Mouse (Mus musculus) natural killer cell, adult 2 months (primary cell): ENCODE measurements at regions not wholly inside any gene's neighbourhood (a gene's known extent, or its start where the extent isn't known, plus 50 kb on each side); places are given as distances from the start of the nearest gene placed in this dataset.

Experiments
- DNase-seq, 2 experiments: peaks; one replicate each; pipeline ENCODE4 v3.0.0; 2022; ENCODE audit warnings: low spot score in 2 of 2

GRCm38 (mm10) chr4:131208637-131209036 lies 264.5 kb downstream of the Matn1 start:
- no peak for DNase-seq

- no peak for DNase-seq
These were observed 268.5 kb downstream of the Matn1 start for GRCm38 (mm10) chr4:131212711-131213110.

- DNase-seq = no peak
These were observed 271.5 kb downstream of the Matn1 start for GRCm38 (mm10) chr4:131215682-131216081.

GRCm38 (mm10) chr4:131216361-131216760 lies 272.2 kb downstream of the Matn1 start:
- DNase-seq = no peak

- DNase-seq = no peak
These were observed 272.9 kb downstream of the Matn1 start for GRCm38 (mm10) chr4:131217083-131217482.

- no peak for DNase-seq
These were observed 273.5 kb downstream of the Matn1 start for GRCm38 (mm10) chr4:131217571-131218155.

- DNase-seq = no peak
These were observed 276.8 kb downstream of the Matn1 start for GRCm38 (mm10) chr4:131220966-131221365.

- no peak for DNase-seq
These were observed 286.2 kb downstream of the Matn1 start for GRCm38 (mm10) chr4:131230361-131230760.

- no peak for DNase-seq
These were observed 292.4 kb downstream of the Matn1 start for GRCm38 (mm10) chr4:131236611-131237031.

GRCm38 (mm10) chr4:131238591-131238990 lies 294.4 kb downstream of the Matn1 start:
- no peak for DNase-seq

GRCm38 (mm10) chr4:131239132-131239531 lies 294.9 kb downstream of the Matn1 start:
- DNase-seq = no peak

GRCm38 (mm10) chr4:131240457-131240856 lies 296.3 kb downstream of the Matn1 start:
- DNase-seq = no peak

GRCm38 (mm10) chr4:131242250-131242649 lies 298.1 kb downstream of the Matn1 start:
- DNase-seq = no peak

GRCm38 (mm10) chr4:131243744-131244387 lies 299.7 kb downstream of the Matn1 start:
- DNase-seq = no peak

- DNase-seq = no peak
These were observed 308.6 kb downstream of the Matn1 start for GRCm38 (mm10) chr4:131252602-131253442.

GRCm38 (mm10) chr4:131253443-131253817 lies 309.2 kb downstream of the Matn1 start:
- no peak for DNase-seq

- no peak for DNase-seq
These were observed 310.1 kb downstream of the Matn1 start for GRCm38 (mm10) chr4:131254243-131254642.

- no peak for DNase-seq
These were observed 310.5 kb downstream of the Matn1 start for GRCm38 (mm10) chr4:131254691-131255090.

- DNase-seq = no peak
These were observed 317.1 kb downstream of the Matn1 start for GRCm38 (mm10) chr4:131261236-131261635.

- DNase-seq = no peak
These were observed 318.7 kb downstream of the Matn1 start for GRCm38 (mm10) chr4:131262909-131263308.

- no peak for DNase-seq
These were observed 322.6 kb downstream of the Matn1 start for GRCm38 (mm10) chr4:131266764-131267163.

- no peak for DNase-seq
These were observed 323.6 kb downstream of the Matn1 start for GRCm38 (mm10) chr4:131267760-131268159.

- DNase-seq = no peak
These were observed 326.0 kb downstream of the Matn1 start for GRCm38 (mm10) chr4:131270192-131270591.
